Mouse (Mus musculus) adrenal gland, postnatal 14 days (tissue): ENCODE measurements around the gene Dstyk. TPM values are rescaled to one million over a fixed set of nuclear protein-coding genes. Genes with fewer than 3 reads are reported as not detected.

Experiments
- DNase-seq: peaks from one replicate; pipeline ENCODE4 v3.0.0; 2021; ENCODE audit warnings: mixed read lengths
- long read RNA-seq, 2 experiments: library from polyadenylated mRNA; stranded (forward); transcript quantifications; one replicate each; pipeline ENCODE4 v2.0.0; 2021
- total RNA-seq: library from RNA; stranded (reverse); gene quantifications from 2 replicates; pipeline ENCODE4 v1.2.3, GENCODE M21; 2021

Dstyk gene
- 20.1 and 23.2 TPM in 2 replicates for total RNA-seq
- long read RNA-seq, experiment 1, full-length matches to known transcripts = 9 of 14 reads
- long read RNA-seq, experiment 1, partial matches to known transcripts = 0 of 14 reads
- long read RNA-seq, experiment 1, other reads (novel, unspliced or antisense) = 5 of 14 reads
- long read RNA-seq, experiment 2, full-length matches to known transcripts = 1 of 10 reads
- long read RNA-seq, experiment 2, partial matches to known transcripts = 2 of 10 reads
- long read RNA-seq, experiment 2, other reads (novel, unspliced or antisense) = 7 of 10 reads

DNA sequence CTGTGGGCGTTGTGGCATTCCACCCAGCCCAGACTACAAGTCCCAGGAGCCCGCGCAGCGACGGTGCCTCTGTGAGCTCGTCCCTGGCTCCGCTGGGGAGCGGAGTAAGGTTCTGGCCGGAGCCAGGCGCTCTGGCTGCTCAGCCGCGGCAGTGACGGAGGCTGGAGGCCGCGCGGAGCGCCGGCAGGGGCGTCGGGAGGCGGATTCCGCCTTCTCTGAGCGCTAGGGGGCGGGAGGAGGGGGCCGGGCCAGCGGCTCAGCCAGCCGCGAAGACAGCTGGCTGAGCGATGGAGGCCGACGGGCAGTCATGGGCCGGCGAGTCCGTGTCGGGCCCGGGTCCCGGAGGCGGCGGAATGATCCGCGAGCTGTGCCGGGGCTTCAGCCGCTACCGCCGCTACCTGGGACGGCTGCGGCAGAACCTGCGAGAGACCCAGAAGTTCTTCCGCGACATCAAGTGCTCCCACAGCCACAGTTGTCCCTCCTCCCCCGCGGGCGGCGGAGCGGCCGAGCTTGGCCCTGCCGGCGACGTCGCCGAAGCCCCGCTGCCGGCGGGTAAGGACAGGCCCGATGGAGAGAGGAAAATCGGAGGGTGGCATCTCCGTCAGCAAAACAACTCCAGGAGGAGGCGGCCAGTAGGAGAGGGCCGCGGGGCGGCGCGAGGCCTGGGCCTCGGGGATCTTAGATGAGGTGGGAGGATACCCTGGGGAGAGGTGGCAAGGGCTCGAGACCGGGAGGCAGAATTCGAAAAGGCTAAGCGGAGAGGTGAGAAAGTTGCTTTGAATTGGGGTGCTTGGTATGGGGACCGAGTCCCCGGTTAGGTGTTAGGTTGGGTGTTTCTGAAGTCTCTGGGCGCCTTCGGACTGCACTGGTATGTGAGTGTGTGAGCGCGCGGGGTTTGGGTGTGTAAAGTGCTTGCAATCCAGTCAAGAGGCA, at the start of gene Dstyk:
Gene Dstyk (plus strand): TSS at position 237 of the 933 bp plus-strand sequence.
- peak; percentile 96 for DNase-seq

DNA sequence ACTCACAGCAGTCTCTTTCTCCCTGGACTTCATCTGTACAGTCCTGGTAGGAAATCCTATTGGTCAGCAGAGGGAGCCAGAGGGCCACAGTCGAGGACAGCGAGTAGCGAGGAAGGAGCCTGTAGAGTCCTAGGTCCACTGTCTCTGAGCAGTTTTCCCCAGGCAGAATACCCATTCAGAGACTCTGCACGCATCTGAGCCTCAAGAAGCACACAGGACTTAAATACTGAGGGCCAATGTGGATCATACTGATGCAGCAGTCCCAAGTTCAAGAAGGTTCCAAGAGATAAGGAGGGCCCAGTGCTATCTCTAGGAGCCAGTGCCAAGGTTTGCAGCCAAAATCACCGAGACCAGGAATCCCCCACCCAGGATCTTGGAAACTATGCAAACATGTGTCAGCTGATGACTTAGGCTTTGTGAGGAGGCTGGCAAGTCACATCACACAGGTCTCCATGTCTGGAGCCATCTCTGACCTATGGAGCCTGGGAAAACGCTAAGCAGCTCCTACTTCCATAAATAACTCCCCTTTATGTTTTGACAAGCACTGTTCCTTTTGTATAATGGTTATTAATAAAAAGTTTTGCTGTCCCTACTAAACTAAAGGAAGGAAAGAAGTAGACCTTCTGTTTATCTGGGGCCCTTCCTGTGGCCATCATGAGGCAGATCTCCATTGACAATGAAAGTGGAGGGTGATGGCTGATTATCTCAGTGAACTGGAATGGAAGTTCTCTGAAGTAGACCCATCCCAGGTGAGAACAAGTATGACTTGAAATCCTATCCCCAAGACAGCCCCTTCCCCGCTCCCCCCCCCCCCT, 49.5 kb upstream of the Dstyk start:
- DNase-seq = peak; percentile 92

DNA sequence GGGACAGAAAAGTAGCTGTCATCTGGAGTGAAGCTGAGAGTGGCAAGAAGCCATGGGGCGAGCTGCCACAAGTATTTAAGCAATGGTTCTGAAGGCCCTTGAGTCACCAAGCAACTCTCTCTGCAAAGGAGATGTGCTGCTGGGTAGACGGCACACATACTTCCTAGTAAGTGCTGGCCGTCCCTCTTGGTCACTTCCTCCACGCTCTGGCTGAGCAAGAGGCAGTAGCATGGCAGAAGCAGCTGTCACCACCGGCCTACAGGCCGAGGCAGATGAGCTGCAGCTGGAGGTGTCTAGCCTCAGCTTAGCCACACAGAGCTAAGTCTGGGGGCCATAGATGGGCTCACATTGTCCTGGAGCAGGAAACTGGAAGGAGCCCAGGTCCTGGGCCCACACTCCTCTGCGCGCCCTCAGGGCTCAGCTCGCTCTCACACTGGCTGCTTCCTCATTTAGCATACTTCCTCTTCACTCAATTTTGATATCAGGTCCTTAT, 46.6 kb upstream of the Dstyk start:
- DNase-seq = peak; percentile 70

DNA sequence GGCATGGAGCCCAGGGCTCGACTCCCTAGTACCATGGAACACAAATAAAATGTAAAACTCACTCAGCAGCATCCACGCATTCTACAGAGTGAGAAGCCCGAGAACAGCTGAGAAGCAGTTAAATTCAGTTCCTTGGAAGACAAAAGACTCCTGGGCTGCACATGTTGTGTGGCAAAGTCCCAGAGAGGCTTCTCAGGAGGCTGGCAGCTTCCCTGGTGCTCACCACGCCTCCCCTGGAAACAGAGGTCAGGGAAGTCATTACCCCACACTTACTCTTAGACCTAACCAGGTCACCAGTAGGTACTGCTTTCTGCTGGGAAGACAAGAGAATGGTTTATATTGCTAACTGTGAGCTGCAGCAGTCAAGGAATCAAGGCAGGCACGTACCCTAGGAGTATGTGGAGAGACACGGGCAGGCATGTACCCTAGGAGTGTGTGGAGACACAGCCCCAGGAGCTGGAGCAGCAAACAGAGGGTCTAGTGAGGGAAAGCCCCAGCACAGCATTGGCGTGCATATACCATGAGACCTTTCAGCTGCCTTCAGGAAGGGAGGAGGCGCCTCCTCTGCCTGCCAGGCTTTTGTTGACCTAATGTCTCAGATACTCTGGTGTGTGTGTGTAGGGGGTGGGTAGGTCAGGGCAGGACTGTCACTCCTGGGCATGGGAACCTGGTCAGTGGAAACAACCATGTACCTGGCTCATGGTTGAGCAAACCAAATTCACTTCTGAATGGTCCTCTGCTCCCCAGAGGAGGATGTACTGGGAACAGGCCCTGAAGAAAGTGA, 45.9 kb upstream of the Dstyk start:
- DNase-seq = no peak

DNA sequence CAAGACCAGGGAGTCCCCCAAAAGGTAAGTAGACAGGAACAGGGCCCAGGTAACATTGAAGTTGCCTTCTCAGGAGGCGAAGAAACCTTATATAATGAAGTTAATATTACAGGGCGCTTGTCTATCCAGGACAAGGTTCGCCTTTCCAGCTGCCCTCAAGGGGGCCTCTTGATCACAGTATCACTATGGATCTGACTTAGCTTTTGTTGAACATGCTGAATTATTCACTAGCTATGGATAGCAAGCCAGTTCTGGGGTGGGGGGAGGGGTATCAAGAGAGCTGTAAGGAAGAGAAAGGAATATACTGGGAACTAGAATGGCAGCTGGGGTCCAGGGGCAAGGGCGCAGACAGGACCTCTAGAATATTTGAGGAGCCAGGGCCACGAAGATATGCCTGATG, 45.0 kb upstream of the Dstyk start:
- no peak for DNase-seq

DNA sequence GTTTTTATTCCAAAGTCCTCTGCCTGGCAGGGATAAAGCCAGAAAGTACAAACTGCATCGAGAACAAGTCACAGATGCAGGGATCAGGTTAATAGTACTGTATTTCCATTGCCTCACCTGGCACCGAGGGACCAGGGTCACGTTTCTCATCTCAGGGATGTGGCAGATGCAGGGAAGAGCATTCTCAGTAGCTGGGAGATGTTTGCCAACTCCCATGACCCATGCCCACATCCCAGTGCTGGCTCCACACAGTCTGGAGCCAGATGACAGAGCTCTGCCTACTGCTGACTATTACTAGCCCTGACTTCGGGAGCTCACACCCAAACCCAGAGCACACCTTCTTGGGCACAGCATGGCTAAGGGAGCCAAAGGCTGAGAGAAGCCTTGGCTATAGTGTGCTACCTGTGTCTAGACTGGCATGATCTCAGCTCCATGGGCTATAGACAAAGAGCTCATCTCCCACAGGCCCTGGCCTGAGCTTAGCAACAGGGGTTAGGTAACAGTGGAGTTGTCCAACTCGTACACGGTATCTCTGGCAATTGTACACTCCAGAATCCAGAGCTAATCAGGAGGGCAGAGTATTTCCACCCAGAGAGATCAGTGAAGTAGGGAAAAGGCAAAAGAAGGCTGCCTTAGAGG, 44.3 kb upstream of the Dstyk start:
- no peak for DNase-seq

DNA sequence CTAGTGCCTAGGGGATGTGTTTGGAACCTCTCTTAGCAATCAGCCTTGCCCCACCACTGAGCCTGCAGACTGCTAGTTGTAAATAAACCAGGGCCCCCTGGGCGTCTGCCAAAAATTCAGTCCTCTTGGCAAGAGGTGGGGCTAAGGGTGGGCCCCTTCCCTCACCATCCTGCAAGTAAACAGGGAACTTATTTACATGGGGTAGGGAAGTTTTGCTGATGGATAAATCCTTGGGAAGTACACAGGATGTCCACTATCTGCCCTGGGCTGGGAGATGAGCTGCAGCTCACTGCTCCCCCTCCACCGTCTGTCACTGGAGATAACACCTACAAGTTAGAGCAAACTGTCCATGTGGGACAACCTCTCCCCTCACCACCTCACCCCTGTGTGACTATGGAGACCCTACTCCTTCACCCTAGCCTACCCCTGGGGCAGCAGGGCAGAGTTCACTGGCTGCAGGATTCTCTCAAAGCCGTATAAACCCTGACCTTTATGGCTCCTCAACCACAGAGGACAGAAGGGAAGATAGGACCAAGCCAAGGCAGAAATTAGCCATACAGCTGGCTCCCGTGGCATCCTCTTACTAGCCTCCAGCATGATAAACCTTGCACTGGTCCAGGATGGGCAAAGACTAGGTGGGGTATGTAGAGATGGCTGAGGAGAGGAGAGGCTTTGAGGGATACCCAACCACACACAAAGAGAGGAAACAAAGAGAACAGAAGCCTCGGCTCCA, 43.0 kb upstream of the Dstyk start:
- peak; percentile 51 for DNase-seq

DNA sequence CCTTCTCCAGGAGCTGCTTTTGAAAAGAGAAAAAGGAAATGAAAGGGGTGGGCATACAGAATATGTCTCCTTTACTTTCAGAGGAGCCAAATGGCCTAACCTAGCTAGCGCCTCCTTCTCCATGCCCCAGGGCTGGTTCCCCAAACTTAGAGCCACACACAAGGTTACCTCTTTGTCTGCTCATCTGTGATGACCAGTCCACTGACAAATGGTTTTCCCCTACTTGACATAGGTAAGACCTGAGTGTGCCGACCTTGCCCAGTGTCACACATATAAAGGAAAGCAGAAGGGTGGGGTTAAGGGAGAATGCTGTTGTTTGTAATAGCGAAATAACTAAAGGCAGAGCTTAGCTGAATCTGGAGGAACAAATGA, 42.5 kb upstream of the Dstyk start:
- no peak for DNase-seq

DNA sequence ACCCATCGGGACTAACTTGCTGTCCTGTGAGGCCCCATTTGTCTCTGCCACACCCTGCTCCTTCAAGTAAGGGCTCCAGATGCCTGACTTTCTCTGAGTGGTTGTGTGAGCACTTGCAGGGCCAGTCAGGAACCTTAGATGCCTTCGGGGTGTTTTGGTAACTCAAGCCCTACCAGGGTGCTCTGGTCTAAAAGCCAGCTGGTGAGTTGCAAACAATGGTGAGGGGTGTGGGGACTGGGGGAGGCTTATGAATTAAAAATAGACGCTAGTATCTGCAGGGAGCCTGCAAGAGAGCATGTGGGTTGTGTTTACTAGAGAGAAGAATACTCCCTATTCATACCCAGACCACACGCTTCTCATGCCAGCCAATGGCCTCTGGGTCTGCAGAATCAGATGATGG, 42.1 kb upstream of the Dstyk start:
- no peak for DNase-seq

DNA sequence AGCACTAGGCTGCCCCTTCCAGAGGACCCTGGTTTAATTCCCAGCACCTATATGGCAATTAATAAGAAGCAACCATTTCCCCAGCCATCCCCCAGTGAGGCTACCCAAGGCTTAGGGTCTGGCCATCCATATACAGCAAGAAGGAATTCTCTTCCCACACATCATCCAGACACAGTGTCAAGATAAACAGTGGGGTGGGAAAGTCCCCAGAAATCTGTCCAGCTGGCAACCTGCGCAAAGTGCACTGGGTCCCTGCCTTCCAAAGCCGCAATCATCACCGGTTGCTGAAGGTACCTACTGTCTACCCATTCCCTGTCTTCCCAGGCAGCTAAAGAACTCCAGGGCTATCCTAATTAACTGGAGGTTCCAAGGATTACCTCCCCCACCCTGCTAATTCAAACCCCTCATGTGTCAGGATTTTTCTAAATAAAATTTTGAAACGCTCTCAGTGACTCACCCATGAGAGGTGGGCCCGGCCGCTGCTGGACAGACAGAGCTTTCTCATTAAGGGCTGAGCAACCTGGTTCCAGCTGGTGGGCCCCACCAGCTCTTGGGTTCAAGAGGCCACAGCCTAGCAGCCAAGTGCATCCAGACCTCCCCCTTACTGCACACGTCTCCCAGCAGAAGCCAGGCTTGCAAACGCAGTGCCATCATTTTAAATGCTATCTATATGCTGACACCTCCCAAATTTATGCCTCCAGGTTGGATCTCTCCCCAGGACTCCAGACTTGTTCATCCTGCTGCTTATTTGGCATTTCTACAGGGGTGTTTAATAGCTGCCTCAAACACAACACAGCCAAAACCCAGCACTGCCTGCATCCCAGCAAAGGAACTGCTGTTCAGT, 40.9 kb upstream of the Dstyk start:
- no peak for DNase-seq

DNA sequence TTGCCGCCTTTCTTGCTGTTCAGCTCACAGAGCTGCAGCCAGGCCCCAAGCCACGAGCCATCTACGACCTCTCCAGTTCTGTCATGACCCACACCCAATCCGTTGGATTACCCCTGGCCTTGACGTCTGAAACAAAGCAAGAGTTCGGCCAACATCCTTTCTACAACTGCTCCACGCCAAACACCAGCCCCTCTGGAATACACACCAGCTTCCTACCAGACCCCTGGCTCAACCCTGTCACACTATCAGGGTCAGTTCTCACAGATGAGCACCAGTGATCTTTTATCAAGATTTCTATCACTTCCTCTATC, 40.3 kb upstream of the Dstyk start:
- no peak for DNase-seq

DNA sequence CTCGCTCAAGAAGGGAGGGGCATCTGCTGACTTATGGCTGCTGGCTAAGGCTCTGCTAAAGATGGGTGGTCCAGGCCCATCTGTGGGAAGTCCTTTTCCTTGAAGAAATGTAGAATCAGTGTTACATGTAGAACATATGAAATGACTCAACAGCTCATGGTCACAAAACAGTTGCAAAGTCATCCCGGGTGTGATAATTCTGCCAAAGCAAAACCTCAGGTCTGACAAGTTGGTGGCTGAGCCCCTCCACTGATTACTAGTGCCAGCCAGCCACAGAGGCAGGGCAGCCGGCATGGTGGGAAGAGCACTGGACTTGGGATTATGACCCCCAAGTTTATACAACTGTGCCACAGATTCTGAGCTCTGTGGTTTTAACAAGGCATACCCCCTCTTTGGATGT, 39.5 kb upstream of the Dstyk start:
- no peak for DNase-seq

DNA sequence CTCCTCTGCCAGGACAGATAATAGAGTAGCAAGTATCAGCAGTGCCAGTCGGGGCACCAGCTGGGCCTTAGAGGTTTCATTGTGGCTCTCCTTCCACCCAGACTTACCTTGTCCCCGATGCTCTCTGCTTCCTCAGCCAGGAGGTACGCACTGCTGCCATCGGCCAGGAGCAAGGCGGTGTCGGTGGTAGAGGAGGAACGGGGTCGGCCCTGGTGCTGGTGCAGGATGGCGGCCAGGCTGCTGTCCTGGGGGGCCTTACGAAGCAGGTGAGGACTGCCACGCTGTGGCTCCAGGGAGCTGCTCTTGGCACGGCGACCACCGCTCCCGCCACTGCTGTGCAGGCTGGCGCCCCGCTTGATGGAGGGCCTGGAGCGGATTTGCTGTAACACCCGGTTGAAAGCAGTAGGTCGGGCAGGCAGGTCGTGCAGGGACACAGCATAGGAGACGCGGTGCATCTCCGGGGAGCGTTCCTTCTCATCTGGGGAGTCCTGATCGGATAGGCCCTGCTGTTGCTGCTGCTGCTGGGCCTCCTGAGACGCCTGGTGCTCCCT, 36.7 kb upstream of the Dstyk start:
- no peak for DNase-seq

DNA sequence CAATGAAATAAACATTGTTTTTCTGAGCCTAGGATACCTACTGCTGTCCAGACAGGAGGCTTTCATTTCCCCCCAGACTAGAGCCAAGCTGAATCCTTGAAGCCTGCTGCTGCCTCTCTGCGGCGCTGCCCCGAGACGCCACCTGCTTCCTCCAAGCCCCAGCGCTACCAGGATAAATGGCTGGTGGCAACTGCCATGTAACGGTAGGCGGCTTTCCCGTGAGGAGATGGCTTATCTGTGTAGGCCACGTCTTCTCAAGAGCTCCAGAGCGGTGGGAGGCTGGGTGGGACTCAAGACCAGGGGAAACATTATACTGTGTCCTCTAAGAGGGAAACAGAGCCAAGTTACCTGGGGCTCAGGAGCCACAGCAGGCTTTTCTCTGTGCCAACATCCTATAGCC, 35.4 kb upstream of the Dstyk start:
- DNase-seq = no peak

DNA sequence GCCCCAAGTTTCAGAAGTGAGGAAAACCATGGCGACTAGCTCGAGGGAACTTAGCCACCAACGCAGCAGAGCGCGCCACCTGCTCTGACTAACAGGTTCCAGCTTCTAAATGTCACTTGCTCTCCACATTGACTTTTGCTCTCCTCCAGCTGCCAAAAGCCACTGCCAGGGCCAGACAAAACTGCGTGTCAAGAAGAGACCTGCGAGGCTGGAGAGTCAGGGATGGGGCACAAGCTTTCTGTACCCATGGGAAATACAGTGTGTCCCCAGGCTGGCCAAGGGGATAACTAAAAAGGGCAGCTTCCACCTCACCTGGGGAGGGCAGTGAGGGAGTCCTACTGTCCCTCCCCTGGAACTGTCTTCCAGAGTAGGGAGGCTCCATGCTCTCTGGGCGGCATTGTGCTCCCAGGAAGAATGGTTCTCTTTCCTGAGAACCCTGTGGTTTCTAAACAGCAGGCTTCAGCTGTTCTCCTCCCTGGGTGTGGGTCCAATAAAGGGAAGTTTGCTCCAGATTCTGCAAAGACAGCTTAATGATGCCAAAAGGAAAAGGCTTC, 33.3 kb upstream of the Dstyk start:
- DNase-seq = no peak

DNA sequence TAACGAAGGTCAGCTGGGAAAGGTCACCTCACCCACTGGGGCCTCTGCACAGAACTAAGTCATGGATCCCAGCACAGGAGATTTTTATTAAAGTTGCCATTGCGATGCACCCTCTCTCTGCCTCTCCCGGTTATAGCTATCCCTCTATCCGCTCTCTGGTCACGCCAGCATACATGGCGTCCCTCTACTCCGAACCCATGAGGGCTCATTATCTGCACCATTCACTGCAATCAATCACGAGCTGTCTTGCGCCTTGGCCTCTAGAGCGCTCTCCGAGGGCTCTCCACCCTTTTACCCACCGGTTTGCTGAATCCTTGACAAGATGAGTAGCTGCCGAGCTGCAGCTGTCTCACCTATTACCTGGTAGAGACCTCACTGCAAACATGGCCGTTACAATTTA, 32.1 kb upstream of the Dstyk start:
- DNase-seq = no peak

DNA sequence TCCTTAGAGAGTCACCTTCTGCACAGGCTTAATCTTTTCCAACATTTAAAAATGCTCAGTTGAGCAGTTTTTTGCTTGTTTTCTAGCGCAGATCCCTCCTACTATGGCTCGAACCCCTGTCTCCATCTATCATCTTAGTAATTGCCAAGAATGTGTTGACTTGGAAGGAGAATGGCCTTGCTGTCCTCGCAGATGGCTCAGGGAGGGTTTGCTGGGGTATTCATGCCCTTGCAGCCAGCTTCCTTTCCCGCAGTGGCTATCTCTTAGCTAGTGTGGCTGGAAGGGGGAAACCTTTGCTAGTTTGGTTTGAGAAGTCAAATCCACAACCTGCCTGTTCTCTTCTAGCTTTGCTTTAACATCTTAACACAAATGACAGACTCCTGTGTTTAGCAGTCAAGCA, 31.6 kb upstream of the Dstyk start:
- DNase-seq = no peak

DNA sequence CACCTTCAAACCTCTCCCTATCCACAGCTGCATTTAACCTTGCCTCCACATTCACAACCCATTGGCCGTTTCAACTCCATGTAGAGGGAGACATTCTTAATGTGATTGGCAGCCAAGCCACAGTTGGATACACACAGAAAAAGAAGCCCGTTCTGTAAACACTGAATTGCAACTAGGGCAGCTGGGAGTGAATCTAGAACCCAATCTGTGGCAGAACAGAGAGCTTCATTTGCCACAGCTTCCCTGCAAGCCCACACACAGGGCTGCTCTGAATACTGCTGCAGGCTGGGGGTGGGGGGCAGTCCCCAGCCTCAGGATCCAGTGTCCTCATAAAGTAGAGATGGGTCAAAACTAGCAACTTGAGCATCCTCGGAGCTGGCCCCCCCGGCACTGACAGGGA, 31.1 kb upstream of the Dstyk start:
- no peak for DNase-seq

DNA sequence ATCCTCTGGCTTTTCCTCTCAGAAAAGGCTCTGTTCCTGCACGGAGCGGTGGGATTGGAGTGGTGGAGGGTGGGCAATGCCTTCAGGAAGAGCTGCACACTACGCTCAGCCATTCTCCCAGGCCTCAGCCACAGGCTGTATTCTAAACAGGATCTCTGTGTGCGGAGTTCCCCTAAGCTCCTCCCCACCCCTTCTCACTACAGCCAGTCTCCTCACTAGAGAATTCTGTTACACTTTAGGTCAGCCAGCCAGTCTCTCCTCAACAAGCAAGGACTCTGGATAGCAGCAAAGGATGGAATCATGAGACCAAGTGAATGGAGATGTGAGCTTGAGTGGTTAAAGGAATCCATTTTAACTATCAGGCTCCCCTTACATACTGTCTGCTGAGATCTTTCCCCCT, 29.4 kb upstream of the Dstyk start:
- DNase-seq = no peak
